Mouse (Mus musculus): Measurements from ENCODE around the gene Pick1. TPM values are rescaled to one million over a fixed set of nuclear protein-coding genes. Genes with fewer than 3 reads are reported as not detected.

The Pick1 gene
- total RNA-seq, 1 experiment from 2014 or later = 16.2 TPM

DNA sequence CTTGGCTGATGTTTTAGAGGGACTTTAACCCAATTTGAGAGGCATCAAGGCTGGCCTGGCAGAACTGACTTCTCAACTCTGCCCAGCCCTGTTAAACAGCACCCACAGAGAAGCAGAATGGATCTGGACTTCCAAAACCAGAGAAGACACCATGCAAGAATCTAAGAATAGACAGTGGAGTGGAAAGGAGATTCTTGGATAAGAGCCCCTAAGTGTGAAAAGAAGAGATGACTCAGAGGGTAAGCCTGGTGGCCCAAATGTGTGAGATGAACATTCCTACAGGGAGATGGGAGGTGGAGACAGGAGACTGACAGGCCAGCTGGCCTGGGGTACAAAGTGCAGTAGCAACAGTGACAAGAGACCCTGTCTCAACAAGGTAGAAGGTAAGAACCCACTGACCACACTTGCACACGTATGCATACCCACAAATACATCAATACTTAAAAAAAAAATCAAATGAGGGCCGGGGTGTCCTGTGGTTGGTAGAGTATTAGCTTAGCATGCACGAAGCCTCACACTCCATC is 33.9 kb downstream of the Pick1 start:
- no peak for ATAC-seq (ENCODE audit: extremely low read depth, insufficient number of reproducible peaks, low FRiP score, poor library complexity, severe bottlenecking)

DNA sequence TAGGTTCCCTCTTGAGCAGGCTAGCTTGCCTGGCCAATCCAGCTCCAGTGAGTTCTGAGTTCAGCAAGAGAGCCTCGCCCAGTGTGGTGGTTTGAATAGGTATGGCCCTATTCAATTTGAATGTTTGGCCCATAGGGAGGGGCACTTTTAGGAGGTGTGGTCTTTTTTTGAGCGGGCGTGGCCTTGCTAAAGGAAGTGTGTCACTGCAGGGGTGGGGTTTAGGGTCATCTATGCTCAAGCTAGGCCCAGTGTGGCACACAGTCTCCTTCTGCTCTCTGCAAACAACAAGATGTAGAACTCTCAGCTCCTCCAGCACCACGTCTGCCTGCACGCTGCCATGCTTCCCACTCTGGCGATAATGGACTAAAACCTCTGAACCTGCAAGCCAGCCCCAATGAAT is 34.8 kb downstream of the Pick1 start:
- ATAC-seq (ENCODE audit: extremely low read depth, insufficient number of reproducible peaks, low FRiP score, poor library complexity, severe bottlenecking) = no peak

DNA sequence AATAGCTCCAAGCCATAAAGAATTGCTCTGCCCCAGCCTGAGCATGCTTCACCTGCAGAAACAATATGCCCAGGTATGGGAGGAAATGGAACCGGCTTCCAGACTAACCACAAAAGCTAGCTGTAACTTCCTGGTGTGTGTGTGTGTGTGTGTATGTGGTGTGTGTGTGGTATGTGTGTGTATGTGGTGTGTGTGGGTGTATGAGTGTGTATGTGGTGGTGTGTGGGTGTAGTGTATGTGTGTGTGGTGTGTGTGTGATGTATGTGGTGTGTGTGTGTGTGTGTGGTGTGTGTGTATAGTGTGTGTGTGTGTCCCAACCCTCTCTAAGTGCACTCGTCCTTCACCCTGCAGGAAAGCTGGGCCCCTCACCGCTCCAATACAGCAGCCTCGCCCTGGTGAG is 36.4 kb downstream of the Pick1 start:
- no peak for ATAC-seq (ENCODE audit: extremely low read depth, insufficient number of reproducible peaks, low FRiP score, poor library complexity, severe bottlenecking)

DNA sequence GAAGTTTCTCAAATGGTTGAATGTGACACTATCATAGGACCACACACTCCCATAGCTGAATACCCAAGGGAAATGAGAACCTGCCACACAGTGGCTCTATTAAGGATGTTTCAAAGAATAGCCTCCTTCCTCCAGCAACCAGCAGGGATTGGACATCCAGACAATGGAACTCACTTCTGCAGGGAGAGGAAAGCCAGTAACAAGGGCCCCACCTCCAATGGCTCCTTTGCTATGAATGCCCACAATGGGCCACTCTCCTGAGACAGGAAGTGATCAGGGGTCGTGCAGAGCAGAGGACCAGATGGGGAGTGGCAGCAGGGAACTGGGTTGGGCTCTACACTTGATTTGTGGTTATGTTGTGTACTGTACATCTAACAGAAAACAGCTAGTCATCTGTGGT is 39.5 kb downstream of the Pick1 start:
- ATAC-seq (ENCODE audit: extremely low read depth, insufficient number of reproducible peaks, low FRiP score, poor library complexity, severe bottlenecking) = no peak

DNA sequence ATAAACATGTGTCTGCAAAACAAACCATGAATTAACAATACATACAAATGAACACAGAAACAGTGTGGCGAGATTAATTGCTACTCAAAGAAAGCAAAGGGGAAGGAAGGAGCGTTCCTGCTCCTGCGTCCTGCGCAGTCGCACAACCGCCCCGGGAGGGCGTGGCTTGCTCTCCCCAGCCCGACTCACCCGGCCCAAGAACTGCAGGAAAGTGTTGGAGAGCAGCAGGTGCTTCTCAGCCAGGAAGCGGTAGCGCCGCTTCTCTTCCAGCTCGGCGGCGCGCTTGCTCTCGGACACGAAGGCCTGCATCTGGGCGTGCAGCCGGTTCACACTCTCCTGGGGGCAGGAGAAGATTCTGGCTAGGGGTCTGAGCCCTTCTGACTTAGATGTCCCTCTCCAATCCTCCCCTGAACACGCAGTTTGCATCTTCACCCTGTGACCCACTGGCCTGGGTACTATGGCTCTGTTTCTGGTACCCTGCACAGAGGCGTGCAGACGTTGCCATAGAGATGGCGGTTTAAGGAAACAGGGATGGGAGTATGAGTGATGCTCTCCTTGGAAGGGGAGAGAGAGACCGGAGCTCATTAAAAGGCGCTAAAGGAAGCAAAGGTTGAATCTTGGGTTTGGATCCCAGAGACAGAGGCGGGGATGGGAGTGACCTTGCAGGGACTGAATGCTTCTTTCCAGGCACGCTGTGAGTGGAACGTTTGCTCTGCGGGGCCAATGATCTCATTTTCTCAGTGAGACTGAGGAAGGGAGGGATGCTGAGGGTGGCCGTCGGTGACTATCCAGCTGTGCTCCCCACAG is 41.5 kb downstream of the Pick1 start:
- peak; percentile 58 for ATAC-seq (ENCODE audit: extremely low read depth, insufficient number of reproducible peaks, low FRiP score, poor library complexity, severe bottlenecking)

DNA sequence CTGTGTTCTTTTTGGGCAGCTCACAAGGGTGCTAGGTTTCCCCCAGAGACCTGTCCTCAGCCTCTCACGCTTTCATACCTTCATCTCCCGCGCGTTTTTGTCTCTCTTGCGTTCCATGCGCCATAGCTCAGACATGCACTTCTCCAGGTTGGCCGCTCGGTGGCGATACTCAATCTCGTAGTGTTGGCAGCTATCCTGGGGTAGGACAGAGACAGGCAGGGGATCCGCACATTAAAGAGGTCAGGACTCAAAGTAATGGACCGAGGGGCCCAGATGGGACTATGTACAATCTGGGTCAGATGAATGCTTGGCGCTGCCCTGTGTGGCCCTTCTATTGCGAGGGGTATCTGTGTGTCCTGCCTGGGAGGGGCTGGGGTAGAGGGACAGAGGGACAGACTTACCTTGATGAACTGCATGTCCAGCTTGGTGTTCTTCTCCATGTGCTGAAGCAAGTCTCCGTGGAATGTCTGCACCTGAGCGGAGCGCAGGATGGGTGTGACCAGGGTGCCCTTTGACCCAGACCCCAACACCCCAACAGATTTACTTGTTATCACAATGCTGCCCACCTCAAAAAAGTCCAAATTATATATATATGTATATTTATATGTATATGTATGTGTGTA is 42.3 kb downstream of the Pick1 start:
- ATAC-seq (ENCODE audit: extremely low read depth, insufficient number of reproducible peaks, low FRiP score, poor library complexity, severe bottlenecking) = peak; percentile 58

DNA sequence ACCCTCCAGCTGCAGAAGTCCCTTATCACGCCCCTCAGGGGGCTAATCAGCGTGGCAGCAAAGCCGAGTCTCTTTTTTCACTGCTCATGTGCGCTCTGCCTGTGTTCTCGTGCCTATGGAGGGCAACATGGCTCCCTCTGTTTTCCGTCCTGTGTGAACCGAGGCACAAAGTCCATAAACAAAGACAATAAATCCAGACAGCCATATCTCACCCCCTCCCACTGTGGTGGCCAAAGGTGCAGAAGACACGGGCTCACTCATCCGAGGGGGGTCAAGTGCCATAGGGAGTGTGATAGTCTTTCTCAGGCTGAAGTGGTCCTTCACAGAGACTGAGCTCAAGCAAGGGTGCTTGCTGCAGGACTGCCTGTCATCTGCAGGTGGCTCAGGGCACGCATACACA is 44.0 kb downstream of the Pick1 start:
- no peak for ATAC-seq (ENCODE audit: extremely low read depth, insufficient number of reproducible peaks, low FRiP score, poor library complexity, severe bottlenecking)

DNA sequence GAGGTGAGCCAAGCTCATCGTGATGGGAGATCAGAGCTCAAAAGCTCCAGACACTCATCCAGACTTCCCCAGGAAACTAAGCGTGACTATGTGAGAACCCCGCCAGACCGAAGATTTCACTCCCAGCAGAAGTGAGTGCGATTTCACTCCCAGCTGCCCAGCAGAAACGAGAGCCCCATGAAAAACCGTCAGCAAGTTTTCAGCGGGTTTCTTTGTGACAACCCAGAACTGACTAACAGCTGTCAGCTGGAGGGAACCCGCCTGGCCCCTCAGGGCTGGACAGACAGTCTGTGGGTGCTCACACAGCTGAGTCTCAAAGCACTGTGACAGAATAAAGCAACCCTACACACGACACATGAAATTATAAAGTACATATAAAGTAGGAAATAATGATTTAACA is 48.8 kb downstream of the Pick1 start:
- no peak for ATAC-seq (ENCODE audit: extremely low read depth, insufficient number of reproducible peaks, low FRiP score, poor library complexity, severe bottlenecking)

DNA sequence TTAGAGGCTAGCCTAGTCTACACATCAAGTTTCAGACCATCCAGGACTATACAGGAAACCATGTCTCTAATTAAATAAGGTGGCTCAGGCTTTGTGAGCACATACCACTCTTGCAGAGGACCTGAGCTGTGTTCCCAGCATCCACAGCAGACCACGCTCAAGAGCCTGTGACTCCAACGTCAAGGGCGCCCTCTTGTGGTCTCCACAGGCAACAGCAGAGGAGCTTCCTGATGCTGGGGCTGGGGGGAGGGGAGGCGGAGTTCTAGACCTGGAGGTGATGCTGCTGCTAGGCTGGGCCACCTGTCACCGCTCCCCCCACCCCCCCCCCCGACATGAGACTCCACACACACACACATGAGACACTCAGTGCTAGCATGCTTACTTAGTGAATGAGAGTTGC is 51.2 kb downstream of the Pick1 start:
- ATAC-seq (ENCODE audit: extremely low read depth, insufficient number of reproducible peaks, low FRiP score, poor library complexity, severe bottlenecking) = no peak

DNA sequence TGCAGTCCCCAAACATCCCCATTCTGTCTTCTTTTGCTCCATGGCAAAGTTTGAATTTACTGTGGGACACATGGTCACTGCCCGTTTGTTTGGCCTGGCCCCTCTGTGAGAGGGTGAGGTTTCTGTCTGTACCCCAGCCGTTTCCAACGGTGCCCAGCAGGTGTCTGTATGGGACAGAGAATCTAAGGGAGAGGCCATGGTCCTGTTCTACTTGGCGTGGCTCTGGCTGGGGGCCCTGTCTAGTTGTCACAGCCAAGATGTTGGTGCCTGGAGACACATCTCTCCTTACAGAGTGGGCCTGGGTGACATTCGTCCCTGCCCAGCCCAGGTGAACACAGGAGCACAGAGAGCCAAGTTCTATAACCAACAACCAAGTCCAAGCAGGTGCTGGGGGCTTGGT is 51.9 kb downstream of the Pick1 start:
- no peak for ATAC-seq (ENCODE audit: extremely low read depth, insufficient number of reproducible peaks, low FRiP score, poor library complexity, severe bottlenecking)

DNA sequence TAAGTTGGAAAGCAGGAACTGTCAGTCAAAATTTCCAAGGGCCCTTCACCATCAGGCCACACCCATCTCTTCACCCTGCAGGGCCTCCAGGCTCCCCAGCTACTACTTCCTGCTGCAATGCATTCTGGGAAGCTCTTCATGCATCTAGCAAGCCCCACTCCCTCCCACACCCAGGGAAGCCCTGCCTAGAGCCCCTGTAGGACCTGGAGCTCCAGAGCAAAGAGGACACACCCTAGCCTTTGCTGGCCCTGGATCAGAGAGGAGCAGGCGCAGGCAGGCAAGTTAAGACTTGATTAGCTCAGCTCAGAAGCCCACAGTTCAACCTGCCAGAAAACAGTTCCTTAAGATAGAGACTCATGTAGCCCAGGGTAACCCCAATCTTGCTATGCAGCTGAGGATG is 52.4 kb downstream of the Pick1 start:
- no peak for ATAC-seq (ENCODE audit: extremely low read depth, insufficient number of reproducible peaks, low FRiP score, poor library complexity, severe bottlenecking)

DNA sequence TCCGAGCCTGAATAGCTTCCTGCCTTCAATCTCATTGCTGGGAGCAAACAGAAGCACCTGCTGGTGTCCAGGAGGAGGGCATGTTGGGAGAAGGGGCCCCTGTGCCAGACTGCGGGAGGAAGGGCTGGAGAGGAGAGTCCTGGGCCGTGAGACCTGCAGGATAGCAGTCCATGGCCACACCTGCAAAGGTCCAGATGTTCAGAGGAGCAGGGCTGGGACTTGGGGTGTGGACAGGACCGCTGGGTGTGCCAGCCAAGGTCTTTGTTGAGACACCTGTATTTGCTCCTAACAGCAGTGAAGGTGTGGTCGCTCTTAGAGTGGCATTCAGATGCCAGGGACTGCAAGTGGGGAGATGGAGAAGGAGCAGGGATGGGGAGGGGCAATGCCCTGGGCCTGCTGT is 53.5 kb downstream of the Pick1 start:
- ATAC-seq (ENCODE audit: extremely low read depth, insufficient number of reproducible peaks, low FRiP score, poor library complexity, severe bottlenecking) = no peak

DNA sequence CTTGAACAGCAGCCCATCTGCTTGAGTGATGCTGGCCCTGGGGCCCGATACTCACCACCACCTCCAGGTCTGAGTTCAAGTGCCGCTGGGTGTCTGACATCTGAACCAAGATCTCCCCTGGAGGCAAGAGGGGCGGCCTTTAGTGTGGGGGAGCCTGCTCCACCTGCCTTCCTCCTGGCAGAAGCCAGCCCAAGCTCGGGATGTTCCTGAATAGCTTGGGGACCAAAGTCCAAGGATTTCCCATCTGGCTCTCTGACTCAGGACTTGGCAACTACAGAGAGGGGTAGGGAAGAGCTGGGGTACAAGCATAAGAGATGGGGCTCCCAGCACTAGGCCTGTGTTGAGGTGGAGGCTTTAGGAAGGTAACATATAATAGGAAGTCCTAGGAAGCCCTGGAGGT is 54.4 kb downstream of the Pick1 start:
- ATAC-seq (ENCODE audit: extremely low read depth, insufficient number of reproducible peaks, low FRiP score, poor library complexity, severe bottlenecking) = no peak

DNA sequence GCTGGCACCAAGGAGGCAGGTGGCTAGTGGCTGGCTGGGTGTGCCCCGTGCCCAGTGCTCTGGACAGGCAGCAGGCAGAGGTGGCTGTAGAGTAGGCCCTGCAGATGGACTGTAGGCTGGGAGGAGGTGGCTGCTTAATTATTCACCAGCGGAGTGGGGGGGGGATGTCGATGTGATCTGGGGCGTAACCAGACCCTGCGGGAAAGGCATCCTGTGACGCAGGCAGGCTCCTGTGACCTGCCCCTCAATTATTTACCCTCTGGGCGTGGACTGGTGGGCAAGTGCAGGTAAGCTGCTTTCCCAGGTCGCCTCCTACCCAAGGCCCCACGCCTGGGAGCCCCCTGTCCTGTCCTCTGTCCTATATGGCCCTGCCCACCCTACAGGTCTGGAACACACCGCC is 56.4 kb downstream of the Pick1 start, which contains the start of gene Baiap2l2:
TSS of gene Baiap2l2 (minus strand) at position 139 of the 400 bp plus-strand sequence.
- ATAC-seq (ENCODE audit: extremely low read depth, insufficient number of reproducible peaks, low FRiP score, poor library complexity, severe bottlenecking) = no peak

DNA sequence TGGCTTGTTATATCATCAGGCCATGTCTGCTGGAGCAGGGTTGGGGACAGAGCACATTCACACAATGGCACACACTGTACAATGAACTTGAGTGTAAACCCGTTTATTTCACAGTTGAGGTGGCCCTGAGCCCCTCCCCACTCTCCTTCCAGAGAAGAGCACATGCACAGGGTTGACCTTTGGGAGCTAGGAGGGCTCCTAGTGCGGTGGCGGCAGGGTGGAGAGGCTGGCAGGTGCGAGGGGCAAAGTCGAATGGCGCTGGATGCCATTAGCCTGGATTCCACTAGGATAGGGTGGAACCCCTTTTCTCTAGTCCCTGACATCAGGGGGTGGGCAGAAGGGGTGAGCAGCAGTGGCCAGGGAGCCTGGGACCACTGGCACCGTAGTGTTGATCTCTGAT is 57.2 kb downstream of the Pick1 start:
- ATAC-seq (ENCODE audit: extremely low read depth, insufficient number of reproducible peaks, low FRiP score, poor library complexity, severe bottlenecking) = no peak

DNA sequence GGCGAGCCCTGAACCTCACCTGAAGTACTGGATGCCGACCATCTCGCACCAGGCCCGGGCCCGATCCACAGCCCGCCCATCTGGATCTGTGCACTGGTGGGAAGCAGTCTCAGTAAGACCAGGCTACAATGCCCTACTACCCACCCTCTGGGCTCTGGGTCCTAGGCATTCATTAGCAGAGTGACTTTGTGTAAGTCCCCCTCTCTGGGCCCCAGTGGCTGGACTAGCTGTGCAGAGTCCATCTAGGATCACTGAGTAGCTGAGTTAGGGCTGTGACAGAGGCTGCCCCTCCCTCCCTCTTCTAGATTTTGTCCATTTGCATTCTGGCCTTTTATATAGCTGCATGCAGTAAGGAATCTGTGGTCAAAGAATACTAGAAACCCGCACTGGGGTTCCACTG is 58.1 kb downstream of the Pick1 start:
- no peak for ATAC-seq (ENCODE audit: extremely low read depth, insufficient number of reproducible peaks, low FRiP score, poor library complexity, severe bottlenecking)

DNA sequence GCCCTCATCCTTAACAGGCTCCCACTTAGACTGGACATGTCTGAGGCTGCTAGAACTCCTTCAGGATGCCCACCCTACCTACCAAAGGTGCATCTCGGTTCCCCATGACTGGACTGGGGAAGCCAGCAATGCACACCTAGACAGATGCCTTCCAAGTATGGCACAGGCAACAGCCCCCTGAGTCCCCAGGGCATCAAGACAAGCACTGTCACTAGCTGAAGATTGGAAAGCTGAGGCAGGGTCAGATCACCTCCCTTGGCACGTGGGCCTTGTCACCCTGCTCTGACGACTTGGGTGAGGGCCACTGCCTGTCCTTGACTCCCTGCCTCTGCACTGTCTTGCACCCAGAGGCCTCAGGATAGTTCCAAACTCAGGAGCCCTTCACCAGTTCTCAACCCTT is 59.4 kb downstream of the Pick1 start:
- ATAC-seq (ENCODE audit: extremely low read depth, insufficient number of reproducible peaks, low FRiP score, poor library complexity, severe bottlenecking) = no peak

DNA sequence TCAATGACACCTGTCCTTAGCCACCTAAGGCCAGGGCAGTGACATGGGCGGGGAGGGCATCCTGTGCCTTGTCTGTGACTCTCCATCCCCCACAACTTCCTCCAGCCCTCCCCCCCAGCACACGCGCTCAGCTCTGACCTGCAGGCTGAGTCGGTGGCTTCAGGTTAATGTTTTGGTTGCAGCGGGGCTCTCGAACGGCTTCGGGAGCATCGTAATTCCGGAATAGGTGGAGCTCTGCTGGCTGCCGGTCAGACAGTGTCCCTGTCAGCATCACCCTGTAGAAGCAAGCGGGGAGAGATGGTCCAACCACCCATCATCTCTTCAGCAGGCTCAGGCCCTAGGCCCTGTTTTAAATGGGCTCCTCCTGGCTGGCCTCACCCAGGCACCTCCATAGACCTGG is 60.5 kb downstream of the Pick1 start:
- ATAC-seq (ENCODE audit: extremely low read depth, insufficient number of reproducible peaks, low FRiP score, poor library complexity, severe bottlenecking) = no peak

DNA sequence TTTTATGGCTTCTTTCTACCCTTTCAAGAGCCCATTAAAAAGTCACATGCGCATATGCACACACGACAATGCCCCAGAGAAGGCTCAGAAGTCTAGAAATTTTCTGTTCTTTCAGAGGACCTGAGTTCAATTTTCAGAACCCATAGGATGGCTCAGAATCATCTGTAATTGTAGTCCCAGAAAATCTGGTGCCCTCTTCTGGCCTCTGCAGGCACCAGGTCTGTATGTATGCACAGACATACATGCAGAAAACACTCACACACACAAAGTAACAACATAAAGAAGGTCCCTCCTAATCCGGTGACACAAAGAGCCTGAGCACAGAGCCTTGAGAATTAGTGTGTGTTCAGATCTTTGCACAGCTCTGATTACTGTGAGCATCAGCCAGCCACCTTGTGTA is 61.4 kb downstream of the Pick1 start:
- no peak for ATAC-seq (ENCODE audit: extremely low read depth, insufficient number of reproducible peaks, low FRiP score, poor library complexity, severe bottlenecking)

DNA sequence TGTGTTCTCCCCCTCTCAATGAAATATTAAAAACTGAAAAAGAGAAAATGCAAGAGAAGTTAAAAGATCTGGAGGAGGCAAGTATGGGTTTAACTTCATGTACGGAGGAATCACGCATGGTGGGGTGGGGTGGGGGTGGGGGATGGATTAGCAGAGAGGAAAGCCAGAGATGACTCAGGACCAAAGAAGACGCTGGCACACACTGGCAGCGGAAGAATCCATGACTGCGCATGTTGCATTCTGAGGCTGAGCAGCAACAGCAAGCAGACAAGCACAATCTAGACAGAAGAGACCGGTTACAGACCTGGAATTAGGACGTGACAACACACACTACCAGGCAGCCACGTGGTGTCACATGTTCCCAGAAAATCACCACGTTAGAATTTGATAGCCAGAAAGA is 63.8 kb downstream of the Pick1 start:
- no peak for ATAC-seq (ENCODE audit: extremely low read depth, insufficient number of reproducible peaks, low FRiP score, poor library complexity, severe bottlenecking)

Data from neutrophil, adult 5-6 weeks (primary cell).